Mouse (Mus musculus) neutrophil, adult 5-6 weeks (primary cell): ENCODE data around the gene Gmppb. TPM values are rescaled to one million over a fixed set of nuclear protein-coding genes. Genes with fewer than 3 reads are reported as not detected.

ENCODE experiments used
- ATAC-seq: fragments of 151-379, 151-347 bp; 2 replicates; pipeline ENCODE4 v1.8.0; 2017; ENCODE audit warnings: mild to moderate bottlenecking, moderate TSS enrichment; ENCODE audit not compliant: insufficient number of reproducible peaks, poor library complexity, low FRiP score, severe bottlenecking; ENCODE audit errors: extremely low read depth
- total RNA-seq: library from RNA; stranded (forward); fragments of 200-1000 nt; gene quantifications from 2 replicates; pipeline ENCODE4 v1.2.3, GENCODE M21; 2017

Gmppb gene
- total RNA-seq, 1 experiment from 2014 or later: 11.2 TPM

DNA sequence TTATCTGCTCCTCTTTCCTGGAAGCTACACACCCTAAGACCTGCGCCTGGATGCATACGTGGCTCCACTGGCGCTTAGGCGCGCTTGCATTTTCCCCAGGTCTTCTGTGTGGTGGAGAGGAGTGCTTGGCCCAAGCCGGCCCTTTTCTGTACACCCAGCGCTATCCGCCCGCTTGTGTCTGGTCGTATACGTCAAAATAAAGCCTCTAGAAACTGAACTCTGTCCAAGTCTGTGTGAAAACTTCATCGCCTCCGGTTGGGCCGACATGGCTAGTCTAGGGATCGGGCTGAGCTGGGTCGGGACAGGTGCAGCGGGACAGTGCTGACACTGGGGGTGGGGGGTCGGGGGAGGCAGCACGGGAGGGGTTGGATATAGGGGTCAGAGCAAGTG, 481 bp upstream of the Gmppb start:
- ATAC-seq: no peak

DNA sequence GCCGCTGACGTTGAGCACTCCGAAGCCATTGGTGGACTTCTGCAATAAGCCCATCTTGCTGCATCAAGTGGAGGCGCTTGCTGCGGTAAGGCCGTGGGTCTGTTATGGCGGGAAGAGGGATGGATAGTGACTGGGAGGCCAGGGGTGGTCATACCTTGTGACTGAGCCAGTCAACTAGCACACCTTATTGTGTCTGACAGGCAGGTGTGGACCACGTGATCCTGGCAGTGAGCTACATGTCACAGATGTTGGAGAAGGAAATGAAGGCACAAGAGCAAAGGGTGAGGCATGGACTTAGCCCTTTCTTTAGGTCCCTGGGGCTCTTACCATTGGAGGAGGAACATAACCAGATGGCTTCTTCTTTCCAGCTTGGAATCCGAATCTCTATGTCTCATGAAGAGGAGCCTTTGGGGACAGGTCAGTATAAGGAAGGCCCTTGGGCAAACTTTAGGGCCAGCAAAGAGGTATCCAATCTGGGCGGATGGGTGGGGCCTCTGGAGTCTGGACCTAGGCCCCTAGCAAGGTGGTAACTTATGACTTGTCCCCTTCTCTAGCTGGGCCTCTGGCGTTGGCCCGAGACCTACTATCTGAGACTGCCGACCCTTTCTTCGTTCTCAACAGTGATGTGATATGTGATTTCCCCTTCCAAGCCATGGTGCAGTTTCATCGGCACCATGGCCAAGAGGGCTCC, 664 bp downstream of the Gmppb start:
- no peak for ATAC-seq

DNA sequence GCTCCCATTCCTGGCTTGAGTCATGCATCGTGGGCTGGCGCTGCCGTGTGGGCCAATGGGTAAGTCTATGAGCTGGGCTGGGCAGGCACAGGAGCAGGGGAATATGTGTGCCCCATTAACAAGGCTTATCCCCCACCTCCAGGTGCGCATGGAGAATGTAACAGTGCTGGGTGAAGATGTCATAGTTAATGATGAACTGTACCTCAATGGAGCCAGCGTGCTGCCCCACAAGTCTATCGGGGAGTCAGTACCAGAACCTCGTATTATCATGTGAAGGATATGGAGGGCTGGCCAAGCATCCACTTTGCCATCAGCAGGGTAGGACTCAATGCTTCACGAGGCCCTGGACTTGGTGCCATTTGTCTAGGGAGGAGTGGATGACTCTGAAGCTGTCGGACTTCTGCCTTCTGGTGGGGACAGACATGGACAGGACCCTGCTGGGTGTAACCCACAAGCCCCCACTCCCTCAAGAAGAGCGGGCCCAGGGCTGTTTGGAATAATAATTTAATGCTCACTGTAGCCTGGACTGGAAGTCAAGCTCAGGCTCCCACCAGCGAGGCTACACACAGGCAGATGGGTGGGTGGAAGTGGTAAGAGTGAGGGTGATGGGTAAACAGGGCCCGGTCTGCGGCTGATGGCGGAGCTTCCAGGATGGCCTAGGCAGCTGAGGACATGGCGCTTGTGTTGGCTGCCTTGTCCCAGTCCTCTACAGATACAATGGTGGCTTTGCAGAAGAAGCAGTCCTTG, 2.3 kb downstream of the Gmppb start:
- ATAC-seq: no peak

DNA sequence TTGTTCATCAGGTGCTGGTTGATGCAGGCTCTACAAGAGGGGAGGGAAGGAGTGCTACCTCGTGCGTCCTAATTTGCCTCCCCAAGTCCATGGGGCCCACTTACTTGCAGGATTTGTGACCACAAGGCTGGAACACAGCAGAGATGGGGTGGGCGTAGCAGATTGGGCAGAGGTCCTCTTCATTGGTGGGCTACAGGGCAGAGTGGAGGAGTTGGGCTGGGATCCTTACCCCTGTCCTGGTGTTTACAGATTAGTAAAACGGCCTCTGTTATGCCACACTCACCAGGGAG, 2.8 kb downstream of the Gmppb start:
- no peak for ATAC-seq

DNA sequence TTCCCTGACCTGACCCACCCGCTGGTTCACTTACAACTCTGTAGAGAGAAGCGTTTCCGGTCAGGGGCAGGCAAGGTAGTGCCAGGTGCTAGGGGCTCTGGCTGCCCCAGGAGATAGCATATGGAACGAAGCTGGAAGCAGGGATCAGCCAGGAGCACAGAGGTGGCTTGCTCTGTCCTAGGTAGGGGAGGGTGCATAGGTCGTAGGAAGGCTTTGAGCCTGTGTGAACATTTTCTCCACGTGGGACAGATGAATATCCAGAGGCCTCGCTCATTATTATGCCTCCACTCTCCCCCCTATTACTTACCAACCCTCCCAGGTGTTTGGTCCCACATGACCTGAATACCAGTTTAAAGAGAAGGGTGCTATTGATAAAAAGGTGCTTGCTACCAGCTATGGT, 3.4 kb downstream of the Gmppb start:
- ATAC-seq: no peak

DNA sequence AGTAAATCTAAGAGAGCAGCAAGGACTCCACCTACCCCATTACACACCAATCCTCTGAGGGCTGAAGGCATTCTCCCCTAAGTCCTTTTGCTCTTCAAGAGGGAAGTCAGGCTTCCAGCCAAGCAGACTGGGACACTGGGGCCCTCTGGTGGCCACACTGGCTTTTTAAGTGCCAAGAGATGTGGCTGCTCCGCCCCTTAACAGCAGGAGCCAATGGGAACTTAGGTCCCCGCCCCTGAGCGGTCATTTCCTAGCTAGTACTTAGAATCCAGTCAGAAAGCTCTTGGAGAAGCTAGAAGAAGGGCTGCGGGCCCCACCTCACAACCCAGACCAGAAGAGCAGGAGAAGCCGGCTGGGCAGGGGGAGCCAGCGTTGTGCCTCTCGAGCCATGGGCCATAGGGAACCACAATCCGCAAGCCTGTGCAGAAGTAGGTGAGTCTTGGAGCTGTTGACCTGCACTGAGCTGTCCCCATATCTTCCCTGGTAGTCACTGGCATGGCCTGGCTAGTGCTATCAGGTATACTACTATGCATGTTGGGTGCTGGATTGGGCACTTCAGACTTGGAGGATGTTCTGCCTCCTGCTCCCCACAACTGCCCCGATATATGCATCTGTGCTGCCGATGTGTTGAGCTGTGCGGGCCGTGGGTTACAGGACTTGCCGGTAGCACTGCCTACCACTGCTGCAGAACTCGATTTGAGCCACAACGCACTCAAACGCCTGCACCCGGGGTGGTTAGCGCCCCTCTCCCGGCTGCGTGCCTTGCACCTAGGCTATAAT, 4.0 kb downstream of the Gmppb start, which contains the start of gene Amigo3:
TSS of gene Amigo3 (plus strand) at position 275 of the 780 bp plus-strand sequence.
- peak; percentile 74 for ATAC-seq

DNA sequence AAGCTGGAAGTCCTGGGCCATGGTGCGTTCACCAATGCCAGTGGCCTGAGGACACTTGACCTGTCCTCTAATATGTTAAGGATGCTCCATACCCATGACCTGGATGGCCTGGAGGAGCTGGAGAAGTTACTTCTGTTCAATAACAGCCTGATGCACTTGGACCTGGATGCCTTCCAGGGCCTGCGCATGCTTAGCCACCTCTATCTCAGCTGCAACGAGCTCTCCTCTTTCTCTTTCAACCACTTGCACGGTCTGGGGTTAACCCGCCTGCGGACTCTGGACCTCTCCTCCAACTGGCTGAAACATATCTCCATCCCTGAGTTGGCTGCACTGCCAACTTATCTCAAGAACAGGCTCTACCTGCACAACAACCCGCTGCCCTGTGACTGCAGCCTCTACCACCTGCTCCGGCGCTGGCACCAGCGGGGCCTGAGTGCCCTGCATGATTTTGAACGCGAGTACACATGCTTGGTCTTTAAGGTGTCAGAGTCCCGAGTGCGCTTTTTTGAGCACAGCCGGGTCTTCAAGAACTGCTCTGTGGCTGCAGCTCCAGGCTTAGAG, 4.7 kb downstream of the Gmppb start:
- ATAC-seq: no peak

DNA sequence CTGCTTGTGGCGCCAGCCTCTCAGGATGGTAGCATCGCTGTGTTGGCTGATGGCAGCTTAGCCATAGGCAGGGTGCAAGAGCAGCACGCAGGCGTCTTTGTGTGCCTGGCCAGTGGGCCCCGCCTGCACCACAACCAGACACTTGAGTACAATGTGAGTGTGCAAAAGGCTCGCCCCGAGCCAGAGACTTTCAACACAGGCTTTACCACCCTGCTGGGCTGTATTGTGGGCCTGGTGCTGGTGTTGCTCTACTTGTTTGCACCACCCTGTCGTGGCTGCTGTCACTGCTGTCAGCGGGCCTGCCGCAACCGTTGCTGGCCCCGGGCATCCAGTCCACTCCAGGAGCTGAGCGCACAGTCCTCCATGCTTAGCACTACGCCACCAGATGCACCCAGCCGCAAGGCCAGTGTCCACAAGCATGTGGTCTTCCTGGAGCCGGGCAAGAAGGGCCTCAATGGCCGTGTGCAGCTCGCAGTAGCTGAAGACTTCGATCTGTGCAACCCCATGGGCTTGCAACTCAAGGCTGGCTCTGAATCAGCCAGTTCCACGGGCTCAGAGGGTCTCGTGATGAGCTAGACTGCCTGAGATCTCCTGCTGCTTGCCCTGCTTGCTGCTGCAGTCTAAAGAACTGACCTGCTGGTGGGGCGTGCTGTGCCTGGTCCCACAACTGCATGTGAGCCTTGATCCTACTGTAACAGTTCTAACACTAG, 5.4 kb downstream of the Gmppb start:
- no peak for ATAC-seq

DNA sequence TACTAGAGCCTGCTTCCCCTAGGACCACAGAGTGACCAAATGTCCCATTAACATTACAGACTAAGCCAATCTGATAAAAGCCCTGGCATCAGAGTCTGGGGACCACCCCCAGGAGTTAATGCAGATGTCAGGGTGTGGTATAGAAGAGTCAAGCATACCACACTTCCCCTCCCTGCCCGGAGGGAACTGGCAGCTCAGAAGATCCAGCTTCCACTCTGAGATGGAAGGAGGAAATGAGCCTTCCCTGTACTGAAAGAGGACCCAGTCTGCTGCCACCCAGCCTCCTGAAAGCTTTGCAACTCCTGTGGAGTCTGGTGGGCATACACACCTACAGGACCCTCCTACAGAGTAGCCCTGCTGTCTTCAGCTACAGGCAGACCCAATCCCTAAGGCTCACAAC, 6.0 kb downstream of the Gmppb start:
- no peak for ATAC-seq

DNA sequence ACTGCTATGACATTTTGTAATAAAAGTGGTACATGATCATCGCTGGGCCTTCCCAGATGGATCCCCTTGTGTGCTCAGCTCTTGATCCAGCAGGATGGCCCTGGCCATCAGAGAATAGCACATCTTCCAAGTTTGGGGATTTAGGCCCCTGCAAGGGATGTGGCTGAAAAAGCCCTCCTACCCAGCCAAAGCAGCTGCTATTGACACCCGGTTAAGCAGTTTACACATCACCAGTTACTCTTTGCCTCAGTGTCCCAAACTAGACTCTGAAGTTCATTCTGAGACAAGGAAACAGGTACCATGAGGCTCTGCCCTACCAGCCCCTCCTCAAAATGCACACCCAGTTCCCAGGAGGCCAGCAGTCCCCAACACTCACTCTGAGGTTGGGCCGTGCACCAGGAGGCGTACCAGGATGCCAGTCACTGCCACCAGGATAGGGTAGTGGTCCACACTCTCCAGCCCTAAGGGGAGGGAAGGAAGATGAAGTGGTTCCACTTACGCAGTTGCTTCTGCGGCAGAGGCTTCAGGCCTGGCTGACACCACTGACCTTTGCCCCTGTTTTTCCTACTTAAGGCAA, 6.7 kb downstream of the Gmppb start:
- no peak for ATAC-seq

DNA sequence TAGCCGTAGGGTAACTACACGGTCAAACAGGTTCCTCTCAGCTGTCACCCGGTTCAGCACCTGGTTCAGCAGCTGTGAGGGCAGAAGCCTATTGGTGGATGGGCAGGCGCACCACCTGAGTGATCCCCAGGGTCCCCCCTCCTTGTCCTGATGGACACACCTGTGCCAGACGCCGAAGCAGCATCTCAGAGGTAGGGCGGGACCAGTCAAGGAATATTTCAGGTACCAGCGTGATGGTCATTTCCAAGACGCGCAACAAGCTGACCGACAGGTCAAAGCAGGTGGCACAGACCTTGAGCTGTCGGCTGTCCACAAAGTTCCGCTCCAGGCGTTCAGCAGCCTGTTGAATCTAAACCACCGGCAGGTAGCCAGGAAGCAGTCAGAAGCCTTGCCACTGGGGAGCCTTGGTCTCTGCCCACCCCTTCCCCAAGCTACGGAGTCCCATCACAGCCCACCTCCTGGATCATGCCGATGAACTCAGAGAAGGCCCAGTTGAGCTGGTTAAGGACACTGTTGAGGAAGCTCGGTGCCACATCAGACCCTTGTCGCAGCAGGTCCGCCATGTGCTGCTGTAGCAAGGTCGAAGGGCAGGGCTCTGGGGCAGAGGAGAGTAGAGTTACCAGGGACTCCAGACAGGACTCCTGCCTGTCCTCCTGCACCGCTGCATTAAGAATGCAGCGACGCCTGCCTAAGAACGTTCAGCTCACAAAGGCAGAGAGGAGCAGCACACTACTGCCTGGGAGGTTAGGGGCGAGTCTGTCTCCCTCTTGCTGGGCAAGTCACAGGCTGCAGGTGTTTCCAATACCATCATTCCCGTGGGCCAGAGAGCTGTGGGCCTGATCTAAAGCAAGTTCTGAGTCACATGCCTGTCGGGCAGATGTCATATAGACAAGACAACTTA, 7.6 kb downstream of the Gmppb start:
- ATAC-seq: no peak

DNA sequence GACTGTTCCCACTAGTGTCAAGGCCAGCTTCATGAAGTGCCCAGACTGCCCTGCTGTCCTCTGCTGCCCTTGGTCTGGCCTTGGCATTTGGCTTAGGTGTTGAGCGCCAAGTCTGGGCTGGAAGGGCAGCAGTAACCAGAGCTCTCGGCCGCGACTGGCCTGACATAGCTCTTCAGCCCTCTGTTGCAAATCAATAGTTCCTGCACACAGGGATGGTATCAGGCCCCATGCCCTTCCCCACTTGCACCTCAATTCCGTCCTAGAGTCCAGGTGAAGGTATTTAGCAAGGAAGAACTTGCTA, 8.2 kb downstream of the Gmppb start:
- no peak for ATAC-seq

DNA sequence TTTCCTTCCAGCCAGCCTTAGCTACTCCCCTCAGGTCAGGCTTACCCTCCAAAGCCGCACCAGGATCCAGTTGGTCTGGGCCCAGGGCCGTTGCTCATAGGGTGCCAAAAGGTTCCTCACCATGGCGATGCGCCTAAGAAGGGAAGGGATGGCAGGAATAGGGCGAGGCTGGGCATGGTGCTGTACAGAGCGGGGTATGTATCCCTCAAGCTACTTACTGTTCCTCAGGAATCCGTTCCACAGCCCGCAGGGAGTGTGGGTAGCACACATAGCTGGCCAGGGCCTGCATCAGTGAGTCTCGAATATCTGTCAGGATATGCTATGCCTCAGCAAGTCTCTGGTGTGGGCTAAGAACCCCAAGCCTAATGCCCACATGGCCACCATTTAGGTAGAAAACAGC, 9.2 kb downstream of the Gmppb start:
- no peak for ATAC-seq

DNA sequence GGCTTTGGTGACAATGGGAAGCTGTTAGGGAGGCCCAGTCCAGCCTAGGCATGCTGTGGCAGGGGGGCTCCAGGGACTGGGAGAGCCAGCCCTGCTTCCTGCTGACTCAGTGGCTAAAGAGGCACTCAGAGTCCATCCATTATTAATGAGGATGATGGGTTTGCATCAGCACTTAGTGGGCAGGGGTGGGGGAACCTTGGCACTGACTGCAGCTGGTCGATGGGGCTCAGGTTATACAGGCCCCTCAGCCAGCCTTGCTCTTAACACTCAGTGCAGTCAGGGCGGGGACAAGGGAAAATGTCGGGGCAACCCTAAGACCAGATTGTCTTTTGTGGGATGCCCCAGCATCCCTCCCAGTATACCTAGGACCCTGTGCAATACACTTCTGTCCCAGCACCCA, 13.1 kb downstream of the Gmppb start:
- ATAC-seq: no peak

DNA sequence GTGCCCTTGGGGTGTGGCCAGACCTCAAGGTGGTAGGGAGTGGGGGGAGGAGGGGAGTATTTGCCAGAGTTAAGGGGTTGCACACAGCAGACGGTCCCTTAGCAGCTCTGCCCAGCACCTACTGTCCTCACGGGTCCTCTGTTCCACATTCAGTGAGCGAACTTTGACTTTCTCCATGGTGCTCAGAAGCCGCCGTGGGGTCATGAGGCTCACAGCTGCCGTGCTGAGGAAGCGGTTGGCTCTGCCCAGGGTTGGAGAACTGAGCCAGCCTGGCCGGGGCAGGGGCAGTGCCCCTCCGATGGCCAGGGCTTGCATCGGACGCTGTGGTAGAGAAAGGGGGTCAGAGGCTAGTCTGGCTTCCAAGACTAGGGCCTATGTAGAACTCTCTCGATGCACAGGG, 14.3 kb downstream of the Gmppb start:
- ATAC-seq: no peak

DNA sequence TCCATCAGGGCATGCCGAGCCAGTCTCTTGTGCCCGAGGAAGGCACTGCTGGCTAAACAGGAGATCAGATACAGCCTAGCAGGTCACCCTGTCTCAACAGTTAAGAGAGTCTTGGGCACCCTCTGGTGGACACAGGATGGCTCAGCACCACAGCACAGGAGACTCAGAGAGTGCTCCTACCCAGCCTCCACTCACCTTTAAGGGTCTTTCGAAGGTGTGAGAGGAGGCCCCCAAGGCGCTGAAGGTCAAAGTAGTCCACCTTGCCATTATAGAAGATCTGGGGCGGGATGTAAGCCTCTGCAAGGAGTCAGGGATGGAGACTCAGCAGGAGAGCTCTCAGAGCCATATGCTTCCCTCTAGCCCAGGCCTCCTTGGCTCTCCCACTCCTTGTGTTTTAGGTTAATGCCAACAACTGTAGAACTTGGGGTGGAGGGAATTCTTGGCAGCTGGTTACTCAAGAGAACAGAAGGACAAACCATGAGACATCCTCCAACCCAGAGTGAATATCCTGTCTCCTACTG, 16.5 kb downstream of the Gmppb start:
- ATAC-seq: no peak

DNA sequence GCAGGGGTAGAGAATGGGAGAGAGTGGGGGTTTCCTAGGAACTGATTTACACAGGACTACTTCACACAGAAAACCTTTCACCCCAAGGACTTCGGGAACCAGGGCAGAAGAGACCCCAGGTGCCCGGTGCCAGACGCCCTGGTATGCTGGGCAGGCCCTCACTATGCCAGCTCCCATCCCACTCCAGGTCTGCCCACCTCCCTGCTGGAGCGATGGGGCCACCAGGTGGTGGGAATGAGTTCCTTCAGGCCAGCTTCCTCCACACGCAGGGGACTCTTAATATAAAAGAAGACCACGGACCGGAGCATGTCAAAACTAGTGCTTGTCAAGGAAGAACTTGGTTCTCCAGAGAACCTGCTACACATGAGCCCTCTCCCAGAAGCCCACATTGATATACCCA, 18.2 kb downstream of the Gmppb start:
- ATAC-seq: no peak

DNA sequence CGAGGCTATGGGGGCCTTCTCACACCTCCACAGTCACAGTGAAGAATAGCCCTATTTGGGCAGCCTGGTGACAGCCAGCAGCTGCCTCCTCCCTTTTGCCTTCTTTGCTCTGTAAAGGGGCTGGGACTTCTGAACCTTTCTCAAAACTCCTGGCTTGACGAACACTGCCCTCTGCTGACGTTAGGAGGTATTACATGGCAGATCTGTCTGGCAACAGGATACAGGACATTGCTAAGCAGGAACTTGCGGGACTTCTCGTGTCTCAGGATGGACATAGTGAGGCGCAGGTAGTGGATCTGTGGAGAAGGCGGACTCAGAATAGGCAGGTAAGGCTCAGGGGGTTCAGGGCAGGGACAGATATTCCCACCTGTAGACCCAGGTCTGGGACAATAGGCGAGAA, 18.9 kb downstream of the Gmppb start:
- ATAC-seq: peak; percentile 77
